Mouse (Mus musculus): Measurements from ENCODE around the gene Zfp882. TPM values are rescaled to one million over a fixed set of nuclear protein-coding genes. Genes with fewer than 3 reads are reported as not detected.
"Not testable (repeated sequence)": the region's sequence is repeated elsewhere in the genome, so short reads cannot be mapped to it uniquely, and the experiment has no call there.

Gene Zfp882
- total RNA-seq (2021) (1 to 10 TPM; 3.1 to 3.5 TPM), polyA plus RNA-seq (2012; rRNA removed) (0.55 and 1.5 TPM in 2 replicates)
- long read RNA-seq = 0 reads

GRCm38 (mm10) chr8:71908309-71909261 lies at the start of gene Zfp882, which contains the start of gene Zfp617:
Gene Zfp882 (plus strand): TSS chr8:71908608.
Gene Zfp617 (plus strand): TSS chr8:71908635.
- H3K27me3 ChIP-seq (ENCODE audit: control insufficient read depth, insufficient read depth, low read length) = no peaks in the 10 kb centered on the region
- no peaks in the 10 kb centered on the region for H3K36me3 ChIP-seq (ENCODE audit: control insufficient read depth, insufficient read depth, low read length)
- H3K4me3 ChIP-seq = peak within 1 kb of the TSS; percentile 77
- intact Hi-C loops (cut with DNase I) = loop anchor here (1.0 to 5.0 kb wide), 3 partner anchors 15 to 64 kb away; partner anchors contain the start of gene Zfp961
- H3K79me2 ChIP-seq (replicated peaks; ENCODE audit: control insufficient read depth, insufficient read depth, low read length) = no peaks in the 10 kb centered on the region
- DNase-seq = peak; percentile 90 to 92
- no peaks in the 10 kb centered on the region; the same call in 1 of the 2 replicates for H3K4me1 ChIP-seq (ENCODE audit: control insufficient read depth, insufficient read depth, low read length)
- 4% methylated on average over 47 of the region's 47 CpGs for WGBS
- TF ChIP-seq POLR2A (IDR thresholded peaks at IDR 0.05; ENCODE audit: insufficient read depth, low read depth, low read length) (peak; percentile 40; the same call in 1 of the 2 replicates), CTCF (IDR thresholded peaks at IDR 0.05) (peak; percentile 90), EP300 (IDR thresholded peaks at IDR 0.05; ENCODE audit: insufficient read depth, low read depth, low read length) (peak; percentile 23; the same call in 1 of the 2 replicates)
- peak within 1 kb of the TSS; percentile 94 for H3K27ac ChIP-seq
- H3K9ac ChIP-seq (ENCODE audit: low read depth, low read length) = peak within 1 kb of the TSS; percentile 97

GRCm38 (mm10) chr8:71861551-71861950 lies 46.9 kb upstream of the Zfp882 start:
- intact Hi-C loops (cut with DNase I); H3K4me3 ChIP-seq; DNase-seq; H3K79me2 ChIP-seq (replicated peaks; ENCODE audit: control insufficient read depth, insufficient read depth, low read length); H3K27ac ChIP-seq; H3K4me1 ChIP-seq (ENCODE audit: control insufficient read depth, insufficient read depth, low read length); H3K27me3 ChIP-seq (ENCODE audit: control insufficient read depth, insufficient read depth, low read length); H3K9ac ChIP-seq (ENCODE audit: low read depth, low read length); H3K36me3 ChIP-seq (ENCODE audit: control insufficient read depth, insufficient read depth, low read length): not testable (repeated sequence)
- 72% methylated on average over 1 of the region's 1 CpGs for WGBS

DNA sequence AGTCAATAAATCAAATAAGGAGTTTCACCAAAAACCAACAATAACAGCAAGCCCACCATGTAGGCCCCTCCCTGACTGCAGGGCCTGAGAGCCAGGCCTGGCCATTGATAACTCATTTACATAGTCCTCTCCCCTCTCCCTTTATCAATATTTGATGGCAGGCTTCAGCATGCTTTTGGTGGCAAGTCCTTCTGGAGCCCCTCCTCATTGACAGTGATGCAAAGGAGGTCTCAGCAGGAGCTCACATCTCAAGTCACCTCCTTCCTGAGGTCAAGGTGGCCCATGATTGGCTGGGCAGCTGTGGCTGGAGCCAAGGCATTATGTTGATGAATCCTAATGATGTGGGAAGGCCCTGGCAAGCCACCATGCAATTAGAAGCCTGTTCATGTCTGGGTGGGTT lies 46.4 kb upstream of the Zfp882 start:
- intact Hi-C loops (cut with DNase I); H3K9ac ChIP-seq (ENCODE audit: low read depth, low read length); DNase-seq; H3K36me3 ChIP-seq (ENCODE audit: control insufficient read depth, insufficient read depth, low read length); H3K4me3 ChIP-seq; H3K27ac ChIP-seq; H3K79me2 ChIP-seq (replicated peaks; ENCODE audit: control insufficient read depth, insufficient read depth, low read length); H3K4me1 ChIP-seq (ENCODE audit: control insufficient read depth, insufficient read depth, low read length); H3K27me3 ChIP-seq (ENCODE audit: control insufficient read depth, insufficient read depth, low read length): not testable (repeated sequence)

DNA sequence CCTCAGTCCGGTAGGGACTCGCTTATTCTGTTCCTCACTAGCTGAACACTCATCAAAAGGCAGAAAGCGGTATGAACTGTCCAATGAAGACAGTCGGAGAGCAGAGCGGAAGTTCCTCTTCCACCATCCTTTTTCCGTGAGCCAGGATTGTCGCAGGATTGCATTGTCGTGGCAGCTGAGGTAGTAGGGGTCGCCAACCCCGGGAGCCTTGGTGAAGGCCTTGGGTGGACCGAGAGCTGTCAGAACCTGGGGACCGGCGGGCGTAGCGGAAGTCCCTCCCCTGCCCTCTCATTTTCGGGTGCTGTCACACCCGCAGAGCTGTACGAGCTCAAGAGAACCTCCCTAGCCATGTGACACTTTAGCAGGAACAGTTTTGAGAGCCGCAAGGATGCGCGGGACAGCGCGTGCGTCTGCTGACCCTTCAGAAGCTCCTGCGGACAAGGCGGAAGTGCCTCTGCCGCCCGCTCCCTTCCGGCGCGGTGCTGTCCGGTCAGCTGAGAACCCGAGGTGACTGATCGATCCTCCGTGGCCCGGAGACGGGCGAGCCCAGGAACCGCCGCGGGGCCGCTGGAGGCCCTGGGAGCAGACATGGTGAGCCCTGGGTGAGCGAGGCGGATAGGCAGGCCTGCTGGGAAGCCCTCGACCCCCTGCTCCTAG lies 26.7 kb upstream of the Zfp882 start, which contains the start of gene Zfp709:
Gene Zfp709 (plus strand): TSS at position 402 of the 657 bp plus-strand sequence.
- intact Hi-C loops (cut with DNase I) = loop anchor here (1.0 to 5.0 kb wide), 2 partner anchors 29 to 41 kb away; no protein-coding TSS in a partner anchor
- no peaks in the 10 kb centered on the region for H3K27me3 ChIP-seq (ENCODE audit: control insufficient read depth, insufficient read depth, low read length)
- TF ChIP-seq EP300 (IDR thresholded peaks at IDR 0.05; ENCODE audit: insufficient read depth, low read depth, low read length) (no peak), POLR2A (IDR thresholded peaks at IDR 0.05; ENCODE audit: insufficient read depth, low read depth, low read length) (peak; percentile 65)
- no peaks in the 10 kb centered on the region; the same call in 1 of the 2 replicates for H3K4me1 ChIP-seq (ENCODE audit: control insufficient read depth, insufficient read depth, low read length)
- WGBS = 3% methylated on average over 45 of the region's 45 CpGs
- peak within 1 kb of the TSS; percentile 85 for H3K27ac ChIP-seq
- peaks cover 5% of the 10 kb centered on the region; the same call in 1 of the 2 replicates for H3K36me3 ChIP-seq (ENCODE audit: control insufficient read depth, insufficient read depth, low read length)
- no peaks in the 10 kb centered on the region for H3K79me2 ChIP-seq (replicated peaks; ENCODE audit: control insufficient read depth, insufficient read depth, low read length)
- peak; percentile 81 to 84 for DNase-seq
- H3K4me3 ChIP-seq = peak within 1 kb of the TSS; percentile 96
- H3K9ac ChIP-seq (ENCODE audit: low read depth, low read length) = peak within 1 kb of the TSS; percentile 89

- WGBS = 34% methylated on average over 11 of the region's 11 CpGs
- H3K9ac ChIP-seq (ENCODE audit: low read depth, low read length); intact Hi-C loops (cut with DNase I); H3K27ac ChIP-seq; H3K4me1 ChIP-seq (ENCODE audit: control insufficient read depth, insufficient read depth, low read length); H3K79me2 ChIP-seq (replicated peaks; ENCODE audit: control insufficient read depth, insufficient read depth, low read length); H3K36me3 ChIP-seq (ENCODE audit: control insufficient read depth, insufficient read depth, low read length); DNase-seq; H3K4me3 ChIP-seq; H3K27me3 ChIP-seq (ENCODE audit: control insufficient read depth, insufficient read depth, low read length): not testable (repeated sequence)
These were observed 7.7 kb upstream of the Zfp882 start for GRCm38 (mm10) chr8:71900666-71901065.

DNA sequence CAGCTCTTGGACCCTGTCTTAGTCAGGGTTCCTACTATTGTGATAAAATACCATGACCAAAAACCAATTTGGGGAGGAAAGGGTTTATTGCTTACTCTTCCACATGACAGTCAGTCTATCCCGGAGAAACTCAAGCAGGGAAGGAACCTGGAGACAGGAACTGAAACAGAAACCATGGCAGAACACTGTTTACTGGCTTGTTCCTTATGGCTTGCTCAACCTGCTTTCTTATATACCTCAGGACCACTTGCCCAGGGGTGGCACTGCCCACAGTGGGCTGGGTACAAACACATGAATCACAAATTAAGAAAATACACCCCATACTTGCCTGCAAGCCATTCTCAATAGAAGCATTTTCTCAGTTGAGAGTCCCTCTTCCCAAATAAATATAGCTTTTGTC lies 5.3 kb upstream of the Zfp882 start:
- H3K36me3 ChIP-seq (ENCODE audit: control insufficient read depth, insufficient read depth, low read length); H3K9ac ChIP-seq (ENCODE audit: low read depth, low read length); H3K4me3 ChIP-seq; H3K27ac ChIP-seq; intact Hi-C loops (cut with DNase I); H3K4me1 ChIP-seq (ENCODE audit: control insufficient read depth, insufficient read depth, low read length); H3K79me2 ChIP-seq (replicated peaks; ENCODE audit: control insufficient read depth, insufficient read depth, low read length); DNase-seq; H3K27me3 ChIP-seq (ENCODE audit: control insufficient read depth, insufficient read depth, low read length): not testable (repeated sequence)
- WGBS = 41% methylated on average over 1 of the region's 1 CpGs
